Mouse (Mus musculus): ENCODE data around the gene Gpr108. TPM values are rescaled to one million over a fixed set of nuclear protein-coding genes. Genes with fewer than 3 reads are reported as not detected.

Gpr108 gene
- 37.6 and 40.4 TPM in 2 replicates for polyA plus RNA-seq (2015; fragmentation: Nextera tagmentation; extraction: Ambion mirVana)

GRCm38 (mm10) chr17:57248201-57248699 lies at the start of gene Gpr108:
Gene Gpr108, minus strand, starts transcription at chr17:57248446.
- peak; percentile 94 for DNase-seq (ENCODE audit: low spot score)
- peak within 1 kb of the TSS; percentile 75 for H3K9ac ChIP-seq (ENCODE audit: low read depth, low read length)
- ATAC-seq (replicated peaks; ENCODE audit: low FRiP score, low read depth), result peak; percentile 58
- peaks cover 11% of the 10 kb centered on the region; the same call in 1 of the 2 replicates for H3K36me3 ChIP-seq (ENCODE audit: insufficient read depth, low read length)
- H3K9me3 ChIP-seq (replicated peaks; ENCODE audit: low read length), result no peaks in the 10 kb centered on the region
- peak within 1 kb of the TSS; percentile 79 for H3K4me3 ChIP-seq (replicated peaks; ENCODE audit: low read depth, low read length)
- no peaks in the 10 kb centered on the region for H3K27me3 ChIP-seq (ENCODE audit: insufficient read depth, low read length)
- H3K27ac ChIP-seq, result peak within 1 kb of the TSS; percentile 88
- under 1% methylated on average over 12 of the region's 12 CpGs for WGBS
- TF ChIP-seq CTCF (IDR thresholded peaks at IDR 0.05; ENCODE audit: low read depth), result peak; percentile 90
- peaks cover 12% of the 10 kb centered on the region for H3K4me1 ChIP-seq (replicated peaks; ENCODE audit: insufficient read depth, low read length)
- peak within 1 kb of the TSS; percentile 96 for H3K4me2 ChIP-seq (ENCODE audit: low read length)

GRCm38 (mm10) chr17:57297040-57297439 lies 48.8 kb upstream of the Gpr108 start:
- Histone ChIP-seq H3K4me1 (replicated peaks; ENCODE audit: insufficient read depth, low read length) (no peaks in the 10 kb centered on the region), H3K9ac (ENCODE audit: low read depth, low read length) (no peak overlapping the region), H3K4me3 (replicated peaks; ENCODE audit: low read depth, low read length) (no peak overlapping the region), H3K27ac (no peak overlapping the region), H3K36me3 (ENCODE audit: insufficient read depth, low read length) (no peaks in the 10 kb centered on the region), H3K27me3 (ENCODE audit: insufficient read depth, low read length) (no peaks in the 10 kb centered on the region), H3K9me3 (replicated peaks; ENCODE audit: low read length) (no peaks in the 10 kb centered on the region), H3K4me2 (ENCODE audit: low read length) (no peak overlapping the region)
- ATAC-seq (replicated peaks; ENCODE audit: low FRiP score, low read depth) (no peak), DNase-seq (ENCODE audit: low spot score) (no peak)
- WGBS, result 86% methylated on average over 12 of the region's 12 CpGs
- no peak for TF ChIP-seq CTCF (IDR thresholded peaks at IDR 0.05; ENCODE audit: low read depth)

- WGBS, result 84% methylated on average over 9 of the region's 9 CpGs
- Histone ChIP-seq H3K4me1 (replicated peaks; ENCODE audit: insufficient read depth, low read length) (no peaks in the 10 kb centered on the region), H3K9ac (ENCODE audit: low read depth, low read length) (no peak overlapping the region), H3K9me3 (replicated peaks; ENCODE audit: low read length) (no peaks in the 10 kb centered on the region), H3K4me3 (replicated peaks; ENCODE audit: low read depth, low read length) (no peak overlapping the region), H3K36me3 (ENCODE audit: insufficient read depth, low read length) (no peaks in the 10 kb centered on the region), H3K27me3 (ENCODE audit: insufficient read depth, low read length) (no peaks in the 10 kb centered on the region), H3K27ac (no peak overlapping the region), H3K4me2 (ENCODE audit: low read length) (no peak overlapping the region)
- ATAC-seq (replicated peaks; ENCODE audit: low FRiP score, low read depth) (no peak), DNase-seq (ENCODE audit: low spot score) (no peak)
- no peak for TF ChIP-seq CTCF (IDR thresholded peaks at IDR 0.05; ENCODE audit: low read depth)
Measured at GRCm38 (mm10) chr17:57295935-57296334, 47.7 kb upstream of the Gpr108 start.

DNA sequence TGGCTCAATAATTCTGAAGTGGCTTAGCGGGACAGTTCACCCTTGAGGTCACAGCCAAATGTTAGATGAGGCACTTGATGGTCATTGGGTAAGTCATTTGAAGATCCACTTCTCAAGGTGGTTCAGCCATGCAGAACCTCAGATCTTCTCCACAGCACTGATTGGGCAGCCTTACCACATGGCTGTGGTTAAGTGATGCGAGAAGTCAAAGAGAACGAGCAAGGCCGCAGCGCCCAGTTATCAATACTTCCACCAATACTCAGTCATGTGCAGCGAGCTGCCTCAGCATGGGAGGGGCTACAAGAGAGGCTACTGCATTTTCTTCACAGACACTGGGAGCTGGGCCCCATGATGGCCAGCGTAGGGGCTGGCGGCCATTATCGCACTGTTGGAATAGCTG lies 44.7 kb upstream of the Gpr108 start:
- no peak for ATAC-seq (replicated peaks; ENCODE audit: low FRiP score, low read depth)
- DNase-seq (ENCODE audit: low spot score), result no peak
- H3K4me2 ChIP-seq (ENCODE audit: low read length), result no peak overlapping the region
- 87% methylated on average over 9 of the region's 9 CpGs for WGBS
- H3K9me3 ChIP-seq (replicated peaks; ENCODE audit: low read length), result no peaks in the 10 kb centered on the region
- TF ChIP-seq CTCF (IDR thresholded peaks at IDR 0.05; ENCODE audit: low read depth), result no peak
- H3K27ac ChIP-seq, result no peak overlapping the region
- H3K27me3 ChIP-seq (ENCODE audit: insufficient read depth, low read length), result no peaks in the 10 kb centered on the region
- H3K36me3 ChIP-seq (ENCODE audit: insufficient read depth, low read length), result no peaks in the 10 kb centered on the region
- no peak overlapping the region for H3K9ac ChIP-seq (ENCODE audit: low read depth, low read length)
- no peaks in the 10 kb centered on the region for H3K4me1 ChIP-seq (replicated peaks; ENCODE audit: insufficient read depth, low read length)
- H3K4me3 ChIP-seq (replicated peaks; ENCODE audit: low read depth, low read length), result no peak overlapping the region

GRCm38 (mm10) chr17:57292302-57292701 lies 44.1 kb upstream of the Gpr108 start:
- no peak for TF ChIP-seq CTCF (IDR thresholded peaks at IDR 0.05; ENCODE audit: low read depth)
- Histone ChIP-seq H3K4me2 (ENCODE audit: low read length) (no peak overlapping the region), H3K9me3 (replicated peaks; ENCODE audit: low read length) (no peaks in the 10 kb centered on the region), H3K9ac (ENCODE audit: low read depth, low read length) (no peak overlapping the region), H3K4me1 (replicated peaks; ENCODE audit: insufficient read depth, low read length) (no peaks in the 10 kb centered on the region), H3K36me3 (ENCODE audit: insufficient read depth, low read length) (no peaks in the 10 kb centered on the region), H3K4me3 (replicated peaks; ENCODE audit: low read depth, low read length) (no peak overlapping the region), H3K27me3 (ENCODE audit: insufficient read depth, low read length) (no peaks in the 10 kb centered on the region), H3K27ac (no peak overlapping the region)
- 94% methylated on average over 2 of the region's 2 CpGs for WGBS
- DNase-seq (ENCODE audit: low spot score) (no peak), ATAC-seq (replicated peaks; ENCODE audit: low FRiP score, low read depth) (no peak)

GRCm38 (mm10) chr17:57290671-57291055 lies 42.4 kb upstream of the Gpr108 start:
- no peaks in the 10 kb centered on the region for H3K9me3 ChIP-seq (replicated peaks; ENCODE audit: low read length)
- 76% methylated on average over 7 of the region's 7 CpGs for WGBS
- H3K4me2 ChIP-seq (ENCODE audit: low read length), result no peak overlapping the region
- no peaks in the 10 kb centered on the region for H3K36me3 ChIP-seq (ENCODE audit: insufficient read depth, low read length)
- H3K27ac ChIP-seq, result no peak overlapping the region
- no peak for DNase-seq (ENCODE audit: low spot score)
- no peak for ATAC-seq (replicated peaks; ENCODE audit: low FRiP score, low read depth)
- no peaks in the 10 kb centered on the region for H3K4me1 ChIP-seq (replicated peaks; ENCODE audit: insufficient read depth, low read length)
- no peak overlapping the region for H3K9ac ChIP-seq (ENCODE audit: low read depth, low read length)
- no peak for TF ChIP-seq CTCF (IDR thresholded peaks at IDR 0.05; ENCODE audit: low read depth)
- no peaks in the 10 kb centered on the region for H3K27me3 ChIP-seq (ENCODE audit: insufficient read depth, low read length)
- no peak overlapping the region for H3K4me3 ChIP-seq (replicated peaks; ENCODE audit: low read depth, low read length)

All from kidney, postnatal 0 days (tissue).